Mouse (Mus musculus) intestine, embryonic 14.5 days (tissue): ENCODE results near the gene Rnf113a2. TPM values are rescaled to one million over a fixed set of nuclear protein-coding genes. Genes with fewer than 3 reads are reported as not detected.

Experiments
- ATAC-seq: fragments of 200-750 bp; cut with Nextera tagmentation; replicated peaks from 2 replicates; pipeline ENCODE4 v1.8.0; 2017; ENCODE audit warnings: low read depth, moderate number of reproducible peaks, moderate TSS enrichment, moderate library complexity; ENCODE audit not compliant: low FRiP score, low TSS enrichment
- DNase-seq: peaks from one replicate; pipeline ENCODE4 v3.0.0-alpha.2; 2018; ENCODE audit warnings: low spot score
- H3K27ac ChIP-seq: fragments of 300-500 bp; sonication (generic); 2 replicates; pipeline ENCODE4 v1.5.1; 2014; ENCODE audit warnings: low read depth, mild to moderate bottlenecking, control low read depth
- H3K27me3 ChIP-seq: fragments of 300-500 bp; sonication (generic); replicated peaks from 2 replicates; pipeline ENCODE4 v1.6.1; 2014; ENCODE audit warnings: low read length, control low read depth; ENCODE audit not compliant: control insufficient read depth, insufficient read depth
- H3K36me3 ChIP-seq: fragments of 300-500 bp; sonication (generic); 2 replicates; pipeline ENCODE4 v1.6.1; 2014; ENCODE audit warnings: low read length, control low read depth; ENCODE audit not compliant: control insufficient read depth, insufficient read depth
- H3K4me1 ChIP-seq: fragments of 300-500 bp; sonication (generic); replicated peaks from 2 replicates; pipeline ENCODE4 v1.6.1; 2014; ENCODE audit warnings: low read length, control low read depth, mixed read lengths; ENCODE audit not compliant: control insufficient read depth, insufficient read depth
- H3K4me2 ChIP-seq: fragments of 300-500 bp; sonication (generic); 2 replicates; pipeline ENCODE4 v1.6.1; 2014; ENCODE audit warnings: low read length
- H3K4me3 ChIP-seq: fragments of 300-500 bp; sonication (generic); 2 replicates; pipeline ENCODE4 v1.5.1; 2014; ENCODE audit warnings: low read depth, low read length, control low read depth, mixed read lengths
- H3K9ac ChIP-seq: fragments of 300-500 bp; sonication (generic); 2 replicates; pipeline ENCODE4 v1.6.1; 2014; ENCODE audit warnings: mild to moderate bottlenecking, low read length
- H3K9me3 ChIP-seq: fragments of 300-500 bp; sonication (generic); 2 replicates; pipeline ENCODE4 v1.6.1; 2016; ENCODE audit warnings: low read length, control low read depth; ENCODE audit not compliant: control insufficient read depth
- WGBS: fragments of 180-500 bp; shearing (Covaris S2); extraction: QIAGEN DNeasy Blood & Tissue Kit; methylation state at CpG from one replicate; pipeline ENCODE4 v1.1.7; 2014; 5-methylcytosine and 5-hydroxymethylcytosine counted together
- polyA plus RNA-seq: library from polyadenylated mRNA; unstranded; fragments of >200 nt; fragmentation: Nextera tagmentation; extraction: Ambion mirVana; gene quantifications from 2 replicates; pipeline ENCODE4 v1.2.1, GENCODE M21; 2014

The Rnf113a2 gene
- 21.4 and 23.1 TPM in 2 replicates for polyA plus RNA-seq

DNA sequence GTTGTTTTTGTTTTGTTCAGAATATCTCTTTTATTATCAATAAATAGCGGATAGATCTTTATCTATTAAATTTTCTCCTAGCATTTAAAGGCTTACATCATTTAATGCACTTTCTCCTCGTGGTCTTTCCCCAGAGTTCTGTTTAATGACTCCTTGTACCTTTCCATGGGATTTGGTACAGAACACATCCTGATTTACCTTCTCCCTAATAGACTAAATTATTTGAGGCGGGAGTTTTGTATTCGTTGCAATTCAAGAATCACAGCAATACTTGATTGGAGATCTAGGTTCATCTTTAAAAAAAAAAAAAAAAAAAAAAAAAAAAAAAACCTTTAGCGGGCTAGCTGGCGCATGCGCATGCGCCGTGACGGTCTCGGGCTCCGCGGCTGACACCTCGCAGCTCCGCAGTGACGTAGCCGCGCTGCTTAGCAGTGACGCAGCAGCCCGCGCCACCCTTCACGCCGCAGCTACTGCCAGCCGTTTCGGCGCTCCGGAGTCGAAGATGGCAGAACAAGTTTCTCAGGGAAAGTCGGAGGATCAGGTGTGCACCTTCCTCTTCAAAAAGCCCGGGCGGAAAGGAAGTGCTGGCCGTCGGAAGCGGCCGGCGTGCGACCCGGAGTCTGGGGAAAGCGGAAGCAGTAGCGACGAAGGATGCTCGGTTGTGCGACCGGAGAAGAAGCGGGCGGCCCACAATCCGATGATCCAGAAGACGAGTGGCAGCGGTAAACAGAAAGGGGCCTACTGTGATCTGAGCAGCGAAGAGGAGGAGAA lies at the start of gene Rnf113a2:
Gene Rnf113a2, plus strand, starts transcription at position 363 of the 771 bp plus-strand sequence.
- peak within 1 kb of the TSS; percentile 59 for H3K4me3 ChIP-seq
- H3K27ac ChIP-seq = peak within 1 kb of the TSS; percentile 59
- 0 out of 2 replicates have a peak, but pooled peaks cover 3% of the 10 kb centered on the region for H3K4me1 ChIP-seq
- 3% methylated on average over 50 of the region's 50 CpGs for WGBS
- no peaks in the 10 kb centered on the region for H3K27me3 ChIP-seq
- DNase-seq = peak; percentile 90
- peak within 1 kb of the TSS; percentile 80 for H3K4me2 ChIP-seq
- H3K36me3 ChIP-seq = no peaks in the 10 kb centered on the region
- ATAC-seq = peak; percentile 89; the same call in 1 of the 2 replicates
- H3K9ac ChIP-seq = peak within 1 kb of the TSS; percentile 68
- H3K9me3 ChIP-seq = peaks cover 2% of the 10 kb centered on the region; the same call in 1 of the 2 replicates

DNA sequence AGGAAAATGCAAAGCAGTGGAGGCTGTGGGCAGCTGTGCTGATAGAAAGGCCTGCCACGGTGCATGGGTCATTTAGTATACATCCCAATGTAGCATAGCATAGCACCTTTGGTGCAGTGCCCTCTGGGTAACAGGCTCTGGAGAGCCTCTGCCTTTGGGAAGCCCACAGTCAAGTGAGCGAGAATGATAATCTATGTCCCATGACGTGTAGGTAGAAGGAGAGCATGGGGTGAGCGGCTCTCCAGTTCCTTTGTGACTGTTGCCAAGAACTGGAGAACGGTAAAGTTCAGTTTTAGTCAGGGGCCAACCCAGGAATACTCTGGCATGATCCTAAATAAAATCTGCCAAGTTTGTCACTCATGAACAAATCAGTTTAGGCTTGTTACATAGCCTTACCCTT lies 45.3 kb upstream of the Rnf113a2 start:
- ATAC-seq (no peak), DNase-seq (no peak)
- no peaks in the 10 kb centered on the region for H3K27me3 ChIP-seq
- H3K9ac ChIP-seq = no peak overlapping the region
- no peaks in the 10 kb centered on the region for H3K9me3 ChIP-seq
- WGBS = 90% methylated on average over 5 of the region's 5 CpGs
- H3K4me1 ChIP-seq = no peaks in the 10 kb centered on the region
- no peak overlapping the region for H3K4me2 ChIP-seq
- no peak overlapping the region for H3K27ac ChIP-seq
- H3K36me3 ChIP-seq = peaks cover 82% of the 10 kb centered on the region
- no peak overlapping the region for H3K4me3 ChIP-seq

DNA sequence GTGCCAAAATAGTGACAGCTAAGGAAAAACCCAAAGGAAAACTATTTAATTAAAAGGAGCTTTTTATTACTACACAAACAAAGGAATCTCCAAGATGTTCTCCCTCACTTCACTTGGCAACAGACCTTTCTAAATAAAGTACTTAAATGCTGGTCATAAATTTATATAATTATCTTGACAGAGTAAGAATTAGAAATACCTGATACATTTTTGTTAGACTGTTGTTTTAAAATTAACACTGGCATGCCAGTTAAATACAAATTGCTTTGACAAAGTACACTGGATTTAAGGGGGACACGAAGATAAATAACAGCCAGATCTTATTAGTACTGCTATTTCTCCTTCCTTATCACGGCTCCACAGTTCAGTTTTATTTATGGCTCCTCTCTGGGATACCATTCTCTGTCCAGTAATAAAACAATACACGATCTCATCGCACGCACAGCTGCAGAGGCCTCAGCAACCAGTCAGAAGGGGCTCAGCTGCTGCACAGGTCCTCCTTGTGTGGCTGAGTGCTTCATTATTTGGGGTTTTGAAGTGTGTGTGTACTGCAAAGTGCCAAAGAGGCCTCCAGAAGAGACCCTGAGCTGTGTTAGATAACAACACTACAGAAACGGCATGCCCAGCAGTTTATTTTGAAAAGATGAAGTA lies 43.0 kb upstream of the Rnf113a2 start:
- no peak overlapping the region for H3K9ac ChIP-seq
- no peak overlapping the region for H3K4me2 ChIP-seq
- 64% methylated on average over 6 of the region's 6 CpGs for WGBS
- H3K27me3 ChIP-seq = no peaks in the 10 kb centered on the region
- no peak overlapping the region for H3K27ac ChIP-seq
- DNase-seq (no peak), ATAC-seq (no peak)
- peaks cover 69% of the 10 kb centered on the region for H3K36me3 ChIP-seq
- H3K4me1 ChIP-seq = no peaks in the 10 kb centered on the region
- H3K9me3 ChIP-seq = no peaks in the 10 kb centered on the region
- no peak overlapping the region for H3K4me3 ChIP-seq

DNA sequence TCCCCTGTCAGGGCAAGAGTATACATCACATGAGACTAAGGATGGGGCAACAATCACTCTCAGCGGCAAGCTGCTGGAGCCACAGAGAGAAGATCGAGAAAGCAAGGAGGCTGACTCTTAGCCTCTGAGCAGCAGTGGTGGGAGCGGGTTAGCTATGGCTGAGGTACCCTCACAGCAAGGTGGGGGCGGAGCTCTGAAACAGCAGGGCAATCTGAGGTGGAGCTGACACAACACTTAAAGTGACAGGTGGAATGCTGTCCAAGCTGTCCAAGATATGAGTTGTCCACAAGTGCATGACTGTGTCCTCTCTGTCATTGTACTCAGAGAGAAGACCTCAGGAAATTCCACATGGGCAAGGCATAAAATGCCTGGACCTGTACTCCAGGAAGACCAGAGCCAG lies 34.6 kb upstream of the Rnf113a2 start:
- H3K27ac ChIP-seq = no peak overlapping the region
- DNase-seq (no peak), ATAC-seq (no peak)
- no peak overlapping the region for H3K4me2 ChIP-seq
- H3K4me3 ChIP-seq = no peak overlapping the region
- H3K36me3 ChIP-seq = 0 out of 2 replicates have a peak, but pooled peaks cover 4% of the 10 kb centered on the region
- no peaks in the 10 kb centered on the region for H3K4me1 ChIP-seq
- H3K27me3 ChIP-seq = no peaks in the 10 kb centered on the region
- WGBS = 86% methylated on average over 4 of the region's 4 CpGs
- no peaks in the 10 kb centered on the region for H3K9me3 ChIP-seq
- no peak overlapping the region for H3K9ac ChIP-seq

DNA sequence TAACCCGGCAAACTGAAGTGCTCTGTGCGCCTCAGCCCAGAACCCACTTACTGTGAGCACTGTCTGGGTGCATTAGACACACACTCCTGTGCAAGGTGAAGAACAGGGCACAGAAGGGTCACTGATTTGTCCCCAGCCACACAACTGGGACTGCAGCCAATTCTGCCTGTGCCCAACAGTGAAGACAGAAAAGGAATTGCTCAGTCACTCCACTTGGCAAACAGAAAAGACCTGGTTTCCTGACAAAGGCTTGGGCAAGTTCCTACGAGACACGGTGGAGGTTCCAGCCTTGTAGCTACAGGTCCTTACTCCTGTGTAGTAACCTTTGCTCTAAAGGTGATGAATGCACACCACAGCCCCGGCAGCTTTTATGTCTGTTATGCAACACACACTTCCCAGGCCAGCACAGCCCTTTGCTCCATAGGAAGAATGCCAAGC lies 32.3 kb upstream of the Rnf113a2 start:
- Histone ChIP-seq H3K27me3 (no peaks in the 10 kb centered on the region), H3K4me3 (no peak overlapping the region), H3K4me1 (no peaks in the 10 kb centered on the region), H3K27ac (no peak overlapping the region), H3K9ac (no peak overlapping the region), H3K36me3 (no peaks in the 10 kb centered on the region), H3K4me2 (no peak overlapping the region), H3K9me3 (no peaks in the 10 kb centered on the region)
- ATAC-seq = no peak
- no peak for DNase-seq
- WGBS = 83% methylated on average over 5 of the region's 5 CpGs

DNA sequence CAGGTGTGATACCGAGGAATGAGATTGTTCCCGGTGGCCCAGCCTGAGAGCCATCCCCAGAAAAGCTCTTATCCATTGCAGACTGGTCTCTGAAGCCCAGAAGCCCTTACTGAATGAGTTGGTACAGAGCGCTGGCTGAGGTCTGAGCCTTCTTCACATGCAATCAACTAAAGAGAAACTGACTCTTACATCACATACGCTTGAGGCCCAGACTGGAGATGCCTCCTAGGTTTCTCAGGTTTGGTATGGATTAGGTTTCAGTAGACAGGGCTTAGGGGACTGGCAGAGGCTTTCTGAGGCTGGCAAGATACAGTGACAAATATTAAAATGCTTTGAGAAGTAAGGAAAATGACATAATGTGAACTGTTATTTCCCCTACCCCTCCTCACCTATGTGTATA lies 31.6 kb upstream of the Rnf113a2 start:
- H3K4me1 ChIP-seq = no peaks in the 10 kb centered on the region
- no peak overlapping the region for H3K4me3 ChIP-seq
- H3K27ac ChIP-seq = no peak overlapping the region
- DNase-seq (no peak), ATAC-seq (no peak)
- no peak overlapping the region for H3K4me2 ChIP-seq
- no peak overlapping the region for H3K9ac ChIP-seq
- H3K36me3 ChIP-seq = no peaks in the 10 kb centered on the region
- no peaks in the 10 kb centered on the region for H3K27me3 ChIP-seq
- H3K9me3 ChIP-seq = no peaks in the 10 kb centered on the region
- 90% methylated on average over 4 of the region's 4 CpGs for WGBS

DNA sequence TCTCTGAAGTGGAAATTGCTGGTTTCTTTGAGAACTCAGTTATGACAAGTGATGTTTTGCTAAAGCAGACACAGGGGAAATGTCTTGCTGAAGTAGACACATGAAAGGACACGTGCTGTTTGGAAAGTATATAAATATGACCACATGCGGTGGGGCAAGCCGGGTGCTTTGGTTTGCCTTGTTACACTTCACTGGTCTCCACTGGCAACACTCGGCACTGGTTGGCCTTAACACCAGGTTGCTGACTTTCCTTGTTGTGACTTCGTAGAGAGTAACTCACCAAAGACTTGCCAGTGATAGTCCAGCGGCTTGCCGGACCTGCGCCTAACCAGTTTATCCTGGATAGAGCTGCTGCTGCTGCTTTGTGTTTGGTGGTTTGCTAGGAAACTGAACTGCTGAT lies 28.9 kb upstream of the Rnf113a2 start:
- Histone ChIP-seq H3K4me2 (no peak overlapping the region), H3K27me3 (no peaks in the 10 kb centered on the region), H3K36me3 (no peaks in the 10 kb centered on the region), H3K27ac (no peak overlapping the region), H3K9ac (no peak overlapping the region), H3K4me3 (no peak overlapping the region), H3K4me1 (no peaks in the 10 kb centered on the region), H3K9me3 (no peaks in the 10 kb centered on the region)
- no peak for DNase-seq
- ATAC-seq = no peak
- WGBS = 82% methylated on average over 8 of the region's 8 CpGs

DNA sequence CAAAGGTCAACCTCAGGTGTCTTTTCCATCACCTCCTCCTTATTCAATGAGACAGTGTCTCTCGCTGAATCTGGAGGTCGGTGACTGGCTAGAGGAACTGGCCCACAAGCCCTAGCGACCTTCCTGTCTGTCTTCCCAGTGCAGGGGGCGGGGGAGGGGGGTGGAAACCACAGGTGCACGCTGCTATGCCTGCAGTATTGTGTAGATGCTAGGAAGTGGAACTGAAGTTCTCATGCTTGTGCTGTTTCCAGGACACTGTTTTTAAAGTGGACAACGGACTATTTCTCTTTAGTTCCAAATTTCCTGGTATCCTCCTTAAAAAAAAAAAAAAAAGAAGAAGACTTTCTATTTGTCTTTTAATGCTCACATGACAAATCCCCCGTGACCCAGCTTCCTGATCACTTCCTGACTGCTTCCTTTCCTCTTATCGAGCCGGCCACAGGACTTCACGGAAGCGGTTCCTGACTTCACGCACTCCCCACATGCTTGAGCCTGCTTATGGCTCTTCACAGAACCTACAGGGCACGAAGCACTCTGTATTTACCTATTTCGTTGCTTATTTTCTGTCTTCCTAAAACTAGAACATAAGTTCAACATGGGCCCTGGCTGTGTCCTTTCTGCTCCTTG lies 28.1 kb upstream of the Rnf113a2 start:
- H3K36me3 ChIP-seq = no peaks in the 10 kb centered on the region
- H3K9ac ChIP-seq = no peak overlapping the region
- 80% methylated on average over 14 of the region's 14 CpGs for WGBS
- no peaks in the 10 kb centered on the region for H3K4me1 ChIP-seq
- ATAC-seq (no peak), DNase-seq (no peak)
- H3K27me3 ChIP-seq = no peaks in the 10 kb centered on the region
- no peak overlapping the region for H3K27ac ChIP-seq
- H3K9me3 ChIP-seq = no peaks in the 10 kb centered on the region
- H3K4me3 ChIP-seq = no peak overlapping the region
- H3K4me2 ChIP-seq = no peak overlapping the region
